Mouse (Mus musculus): ENCODE measurements at regions not wholly inside any gene's neighbourhood (a gene's known extent, or its start where the extent isn't known, plus 50 kb on each side); places are given as distances from the start of the nearest gene placed in this dataset.

- no peak for DNase-seq
These were observed 260.7 kb downstream of the 1700064H15Rik start for GRCm38 (mm10) chr3:19367761-19368160.
